Mouse (Mus musculus): ENCODE data around the gene Pias3.
A peak's percentile ranks its signal among the peaks of the same experiment; 100 is the strongest.

- TF ChIP-seq CTCF (IDR thresholded peaks at IDR 0.05; ENCODE audit: low read depth, low read length) (peak; percentile 84), POLR2A (IDR thresholded peaks at IDR 0.05; ENCODE audit: insufficient read depth, low read length) (no peak)
Observed at GRCm38 (mm10) chr3:96707903-96708683, 11.9 kb downstream of the Pias3 start, which contains the start of gene Nudt17.

Data from ES-Bruce4 (cell line).